Mouse (Mus musculus) heart, postnatal 0 days (tissue): ENCODE data around the gene Cpox. TPM values are rescaled to one million over a fixed set of nuclear protein-coding genes. Genes with fewer than 3 reads are reported as not detected.

ENCODE experiments used
- ATAC-seq: fragments of 200-750 bp; cut with Nextera tagmentation; 2 replicates; pipeline ENCODE4 v1.8.0; 2017; ENCODE audit warnings: low read depth, moderate number of reproducible peaks, moderate library complexity; ENCODE audit not compliant: insufficient read depth
- DNase-seq: peaks from one replicate; pipeline ENCODE4 v3.0.0-alpha.2; 2016; ENCODE audit warnings: low spot score
- H3K27ac ChIP-seq: fragments of 300-500 bp; sonication (generic); 2 replicates; pipeline ENCODE4 v1.5.1; 2014; ENCODE audit warnings: low read depth, mild to moderate bottlenecking
- H3K27me3 ChIP-seq: fragments of 300-500 bp; sonication (generic); 2 replicates; pipeline ENCODE4 v1.6.1; 2014; ENCODE audit warnings: low read length, mixed read lengths; ENCODE audit not compliant: control insufficient read depth, insufficient read depth
- H3K36me3 ChIP-seq: fragments of 300-500 bp; sonication (generic); replicated peaks from 2 replicates; pipeline ENCODE4 v1.6.1; 2014; ENCODE audit warnings: low read length, mixed read lengths; ENCODE audit not compliant: control insufficient read depth, insufficient read depth
- H3K4me1 ChIP-seq: fragments of 300-500 bp; sonication (generic); 2 replicates; pipeline ENCODE4 v1.6.1; 2014; ENCODE audit warnings: antibody characterized with exemption; ENCODE audit not compliant: control insufficient read depth, insufficient read depth
- H3K4me2 ChIP-seq: fragments of 300-500 bp; sonication (generic); 2 replicates; pipeline ENCODE4 v1.6.1; 2014; ENCODE audit warnings: low read depth, mild to moderate bottlenecking, low read length, moderate library complexity
- H3K4me3 ChIP-seq: fragments of 300-500 bp; sonication (generic); 2 replicates; pipeline ENCODE4 v1.5.1; 2014; ENCODE audit warnings: low read depth, low read length
- H3K9ac ChIP-seq: fragments of 300-500 bp; sonication (generic); replicated peaks from 2 replicates; pipeline ENCODE4 v1.6.1; 2014; ENCODE audit warnings: low read depth, low read length, mixed read lengths
- H3K9me3 ChIP-seq: fragments of 300-500 bp; sonication (generic); replicated peaks from 2 replicates; pipeline ENCODE4 v1.6.1; 2016; ENCODE audit warnings: low read length; ENCODE audit not compliant: control insufficient read depth
- CTCF ChIP-seq: IDR thresholded peaks from 2 replicates; pipeline ENCODE4 v1.5.1; 2016; ENCODE audit warnings: antibody characterized with exemption, control low read depth, low read depth
- EP300 ChIP-seq: IDR thresholded peaks from 2 replicates; pipeline ENCODE4 v1.6.1; 2016; ENCODE audit warnings: antibody characterized with exemption, low read depth
- WGBS: fragments of 180-500 bp; shearing (Covaris S2); extraction: QIAGEN DNeasy Blood & Tissue Kit; methylation state at CpG from one replicate; pipeline ENCODE4 v1.1.7; 2014; 5-methylcytosine and 5-hydroxymethylcytosine counted together
- polyA plus RNA-seq: library from polyadenylated mRNA; unstranded; fragments of >200 nt; fragmentation: Nextera tagmentation; extraction: Ambion mirVana; gene quantifications from 2 replicates; pipeline ENCODE4 v1.2.1, GENCODE M21; 2015
- total RNA-seq: library from RNA; depleted of rRNA; stranded (reverse); fragments of >200 nt; gene quantifications from 2 replicates; pipeline ENCODE4 v1.2.3, GENCODE M21; 2014; ENCODE audit warnings: low replicate concordance

Cpox gene
- total and polyA plus RNA-seq, 2 experiments from 2014 or later: 15.4 to 27.4 TPM

DNA sequence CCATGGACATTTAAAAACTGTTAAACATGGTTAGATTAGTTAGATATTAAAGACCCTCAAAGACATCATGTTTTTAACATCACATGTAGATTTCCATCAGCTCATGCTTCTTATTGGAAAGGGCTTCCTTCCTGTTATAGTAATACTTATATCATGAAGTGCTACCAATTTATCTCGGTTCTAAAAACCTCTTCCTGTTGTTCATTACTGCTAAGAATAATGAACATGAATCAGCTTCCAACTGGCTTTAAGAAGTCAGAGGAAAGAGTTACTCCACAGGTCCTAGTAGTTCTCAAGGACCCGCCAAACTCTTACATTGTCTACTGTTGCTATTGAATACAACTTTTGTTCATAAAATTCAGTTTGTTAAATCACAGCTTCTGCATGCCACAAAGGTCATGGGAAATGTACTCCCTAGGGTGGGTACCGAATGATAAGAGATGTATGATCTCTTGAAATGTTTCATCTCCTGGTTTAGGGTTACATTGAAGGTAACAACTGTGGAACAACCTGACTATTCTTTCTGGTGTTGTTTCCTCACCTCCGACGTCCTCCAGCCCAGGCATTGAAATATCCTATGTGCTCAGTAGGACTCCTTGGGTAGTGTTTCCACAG is 19.6 kb downstream of the Cpox start:
- H3K36me3 ChIP-seq: no peaks in the 10 kb centered on the region
- DNase-seq (no peak), ATAC-seq (no peak)
- no peaks in the 10 kb centered on the region for H3K27me3 ChIP-seq
- no peaks in the 10 kb centered on the region for H3K4me1 ChIP-seq
- no peak overlapping the region for H3K4me3 ChIP-seq
- 65% methylated on average over 5 of the region's 5 CpGs for WGBS
- H3K9me3 ChIP-seq: no peaks in the 10 kb centered on the region
- H3K9ac ChIP-seq: no peak overlapping the region
- H3K27ac ChIP-seq: no peak overlapping the region
- H3K4me2 ChIP-seq: no peak overlapping the region
- no peak for TF ChIP-seq CTCF
- TF ChIP-seq EP300: no peak

GRCm38 (mm10) chr16:58690322-58690732 is 20.2 kb downstream of the Cpox start:
- H3K27me3 ChIP-seq: no peaks in the 10 kb centered on the region
- no peaks in the 10 kb centered on the region for H3K4me1 ChIP-seq
- DNase-seq (no peak), ATAC-seq (no peak)
- H3K36me3 ChIP-seq: no peaks in the 10 kb centered on the region
- TF ChIP-seq CTCF: no peak
- no peak for TF ChIP-seq EP300
- H3K9ac ChIP-seq: no peak overlapping the region
- 73% methylated on average over 5 of the region's 5 CpGs for WGBS
- no peak overlapping the region for H3K27ac ChIP-seq
- H3K9me3 ChIP-seq: no peaks in the 10 kb centered on the region
- H3K4me3 ChIP-seq: no peak overlapping the region
- H3K4me2 ChIP-seq: no peak overlapping the region

- TF ChIP-seq CTCF (no peak), EP300 (no peak)
- no peak for ATAC-seq
- Histone ChIP-seq H3K27ac (no peak overlapping the region), H3K4me3 (no peak overlapping the region), H3K4me1 (no peaks in the 10 kb centered on the region), H3K27me3 (no peaks in the 10 kb centered on the region), H3K9ac (no peak overlapping the region), H3K4me2 (no peak overlapping the region), H3K36me3 (no peaks in the 10 kb centered on the region), H3K9me3 (no peaks in the 10 kb centered on the region)
- DNase-seq: no peak
- WGBS: 89% methylated on average over 5 of the region's 5 CpGs
These were observed 24.0 kb downstream of the Cpox start for GRCm38 (mm10) chr16:58694091-58694490.

DNA sequence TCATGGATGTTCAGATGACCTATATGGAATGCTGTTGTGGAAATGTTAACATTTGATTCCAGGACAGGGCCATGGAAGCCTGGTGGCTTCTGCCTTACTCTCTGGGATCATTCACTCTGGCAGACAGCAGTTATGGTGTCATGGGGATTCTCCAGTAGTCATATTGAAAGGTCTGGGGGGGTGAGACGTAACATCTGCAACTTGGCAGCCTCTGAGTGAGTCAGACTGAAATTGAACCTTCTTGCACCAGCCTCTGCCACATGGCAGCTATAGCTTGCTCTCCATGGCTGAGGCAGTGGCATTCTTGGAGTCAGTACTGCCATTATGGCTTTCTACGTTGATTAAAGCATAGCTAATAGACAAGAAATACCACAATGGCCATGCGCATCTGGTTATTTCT is 26.7 kb downstream of the Cpox start:
- H3K4me2 ChIP-seq: no peak overlapping the region
- TF ChIP-seq CTCF: no peak
- TF ChIP-seq EP300: no peak
- 77% methylated on average over 3 of the region's 3 CpGs for WGBS
- H3K4me1 ChIP-seq: no peaks in the 10 kb centered on the region
- no peaks in the 10 kb centered on the region for H3K27me3 ChIP-seq
- H3K36me3 ChIP-seq: no peaks in the 10 kb centered on the region
- no peaks in the 10 kb centered on the region for H3K9me3 ChIP-seq
- no peak overlapping the region for H3K27ac ChIP-seq
- no peak overlapping the region for H3K4me3 ChIP-seq
- no peak overlapping the region for H3K9ac ChIP-seq
- ATAC-seq: no peak
- DNase-seq: no peak

DNA sequence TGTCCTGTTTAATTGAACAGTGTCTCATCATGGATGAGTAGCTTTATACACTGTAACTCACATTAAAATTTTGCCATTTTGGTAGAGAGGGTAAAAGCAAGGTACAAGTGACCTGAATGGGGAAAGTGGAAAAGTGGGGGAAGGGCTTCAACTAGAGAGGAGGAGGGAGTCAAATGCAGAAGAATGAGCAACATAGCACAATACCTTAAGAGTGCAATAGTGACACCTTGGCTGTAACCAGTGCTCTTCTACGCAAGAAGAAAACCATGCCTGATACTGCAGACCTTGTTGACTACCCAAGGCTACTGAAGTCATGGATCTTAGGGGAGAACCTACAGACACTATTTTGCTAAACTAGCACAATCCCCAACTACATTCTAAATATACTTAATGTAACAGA is 27.2 kb downstream of the Cpox start:
- H3K4me2 ChIP-seq: no peak overlapping the region
- H3K9me3 ChIP-seq: no peaks in the 10 kb centered on the region
- H3K36me3 ChIP-seq: no peaks in the 10 kb centered on the region
- WGBS: 100% methylated on average over 1 of the region's 1 CpGs
- DNase-seq: no peak
- no peak overlapping the region for H3K9ac ChIP-seq
- no peak overlapping the region for H3K4me3 ChIP-seq
- H3K4me1 ChIP-seq: no peaks in the 10 kb centered on the region
- H3K27ac ChIP-seq: no peak overlapping the region
- H3K27me3 ChIP-seq: no peaks in the 10 kb centered on the region
- TF ChIP-seq CTCF (no peak), EP300 (no peak)
- ATAC-seq: no peak

DNA sequence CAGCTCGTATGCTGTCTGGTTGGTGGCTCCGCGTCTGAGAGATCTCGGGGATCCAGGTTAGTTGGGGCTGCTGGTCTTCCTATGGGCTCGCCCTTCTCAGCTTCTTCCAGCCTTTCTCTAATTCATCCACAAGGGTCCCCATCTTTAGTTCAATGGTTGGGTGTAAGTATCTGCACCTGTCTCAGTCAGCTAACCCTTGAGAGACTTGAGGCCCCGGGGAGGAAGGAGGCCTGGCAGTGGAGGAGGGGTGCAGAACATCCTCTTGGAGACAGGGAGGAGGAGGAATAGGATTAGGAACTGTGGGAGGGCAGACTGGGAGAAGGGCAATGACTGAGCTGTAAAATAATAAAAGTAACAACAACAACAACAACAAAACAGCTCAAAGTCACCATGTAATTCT is 30.1 kb downstream of the Cpox start:
- WGBS: 81% methylated on average over 6 of the region's 6 CpGs
- no peak for ATAC-seq

More for the DNA sequence above, 30.1 kb downstream of the Cpox start:
- no peak for TF ChIP-seq CTCF
- no peak for TF ChIP-seq EP300
- no peaks in the 10 kb centered on the region for H3K36me3 ChIP-seq
- no peaks in the 10 kb centered on the region for H3K27me3 ChIP-seq
- no peak overlapping the region for H3K9ac ChIP-seq
- no peak overlapping the region for H3K4me2 ChIP-seq
- no peak overlapping the region for H3K27ac ChIP-seq
- no peak for DNase-seq
- no peak overlapping the region for H3K4me3 ChIP-seq
- H3K9me3 ChIP-seq: no peaks in the 10 kb centered on the region
- H3K4me1 ChIP-seq: peaks cover 12% of the 10 kb centered on the region
